Mouse (Mus musculus): ENCODE results near the gene Klrb1f.
A peak's percentile ranks its signal among the peaks of the same experiment; 100 is the strongest.
"Not testable (repeated sequence)": the region's sequence is repeated elsewhere in the genome, so short reads cannot be mapped to it uniquely, and the experiment has no call there.

Klrb1f gene

GRCm38 (mm10) chr6:129048857-129049473 lies 3.3 kb downstream of the Klrb1f start:
- peak; percentile 49 to 64 for DNase-seq (ENCODE audit: low spot score in 2 of 2)

GRCm38 (mm10) chr6:129049596-129050251 lies 4.0 kb downstream of the Klrb1f start:
- DNase-seq (ENCODE audit: low spot score in 2 of 2): no peak

DNA sequence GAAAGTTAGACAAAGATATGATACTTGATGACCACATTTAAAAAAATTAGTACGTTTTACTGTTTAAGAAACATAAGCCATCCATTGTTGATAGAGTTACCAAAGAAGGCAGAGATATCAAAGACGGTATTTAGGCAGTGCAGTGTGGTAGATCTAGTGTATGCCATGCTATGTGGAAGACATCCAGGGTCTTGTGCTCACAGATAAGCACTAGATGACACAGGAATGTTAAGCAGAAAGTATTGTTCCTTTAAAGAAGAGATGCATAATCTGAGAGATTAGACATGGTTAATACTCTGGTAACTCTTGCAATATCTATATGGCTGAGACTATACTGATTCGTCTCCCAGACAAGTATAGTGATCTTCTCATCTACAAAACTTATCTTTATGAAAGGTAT lies 5.4 kb downstream of the Klrb1f start:
- DNase-seq (ENCODE audit: low spot score in 2 of 2): no peak

- DNase-seq (ENCODE audit: low spot score in 2 of 2): no peak
Observed at GRCm38 (mm10) chr6:129051731-129052130, 6.0 kb downstream of the Klrb1f start.

GRCm38 (mm10) chr6:129056237-129056636 lies 10.5 kb downstream of the Klrb1f start:
- DNase-seq (ENCODE audit: low spot score in 2 of 2): no peak

- DNase-seq (ENCODE audit: low spot score in 2 of 2): no peak
Observed at GRCm38 (mm10) chr6:129058013-129058412, 12.3 kb downstream of the Klrb1f start.

- no peak for DNase-seq (ENCODE audit: low spot score in 2 of 2)
Observed at GRCm38 (mm10) chr6:129065407-129065806, 19.7 kb downstream of the Klrb1f start.

- no peak for DNase-seq (ENCODE audit: low spot score in 2 of 2)
Observed at GRCm38 (mm10) chr6:129065857-129066256, 20.2 kb downstream of the Klrb1f start.

DNA sequence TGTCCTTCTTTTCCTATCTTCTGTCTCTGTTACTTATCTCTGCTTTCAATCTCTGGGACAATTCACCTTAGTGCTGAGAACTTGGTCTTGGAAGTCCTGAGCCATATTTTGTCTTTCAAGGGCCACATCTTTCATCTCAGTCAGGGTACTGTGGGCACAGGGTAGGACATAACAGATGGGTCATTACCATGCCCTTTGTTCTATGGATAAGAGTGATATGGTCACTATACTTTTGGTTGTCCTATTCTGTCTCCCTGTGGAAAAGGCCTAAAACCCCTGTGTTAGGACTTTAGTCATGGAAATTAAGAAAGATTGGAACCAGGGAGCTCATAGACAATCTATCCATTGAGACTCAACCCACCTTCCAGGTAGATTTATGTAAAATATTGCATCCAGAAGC lies 20.8 kb downstream of the Klrb1f start:
- DNase-seq (ENCODE audit: low spot score in 2 of 2): no peak

DNA sequence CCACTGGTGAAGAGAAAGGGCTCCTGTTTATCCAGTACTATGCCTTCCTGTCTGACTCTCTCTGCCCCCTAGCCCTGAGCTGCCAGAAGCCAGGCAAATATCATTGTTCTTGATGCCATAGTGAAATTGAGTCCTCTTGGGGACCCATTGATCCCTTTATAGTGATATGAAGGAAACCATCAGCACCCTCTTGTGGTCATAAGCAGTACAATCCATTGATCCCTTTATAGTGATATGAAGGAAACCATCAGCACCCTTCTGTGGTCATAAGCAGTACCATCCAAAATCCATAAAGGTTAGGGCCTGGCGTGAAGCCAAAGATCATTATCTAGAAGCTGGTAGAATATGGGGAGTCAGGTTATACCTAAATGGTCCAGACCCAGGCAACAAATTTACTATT lies 21.3 kb downstream of the Klrb1f start:
- DNase-seq (ENCODE audit: low spot score in 2 of 2): peak in 1 of 2 experiments; percentile 33

DNA sequence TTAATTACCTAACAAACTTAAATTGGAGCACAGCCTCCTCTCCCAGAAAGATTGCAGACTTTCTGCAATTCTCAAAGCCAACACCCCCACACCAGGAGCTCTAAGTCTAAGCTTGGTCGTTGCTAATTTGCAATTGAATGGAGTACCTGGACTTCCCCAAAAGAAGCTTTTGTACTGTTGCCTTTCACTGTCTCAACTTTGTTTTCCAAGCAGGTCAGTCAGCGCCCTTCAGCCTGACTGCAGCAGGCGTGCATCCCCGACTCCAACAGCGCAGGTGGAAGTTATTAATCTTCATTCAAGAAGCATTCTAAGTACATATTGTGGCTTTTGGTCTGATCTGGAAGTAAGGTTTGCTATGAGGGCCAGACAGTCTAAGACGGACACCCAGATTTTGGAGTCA lies 39.4 kb downstream of the Klrb1f start:
- DNase-seq (ENCODE audit: low spot score in 2 of 2): no peak

- not testable (repeated sequence) for DNase-seq (ENCODE audit: low spot score in 2 of 2)
Observed at GRCm38 (mm10) chr6:129086031-129086430, 40.3 kb downstream of the Klrb1f start.

GRCm38 (mm10) chr6:129088161-129088560 lies 42.5 kb downstream of the Klrb1f start:
- DNase-seq (ENCODE audit: low spot score in 2 of 2): no peak

GRCm38 (mm10) chr6:129088596-129088995 lies 42.9 kb downstream of the Klrb1f start:
- DNase-seq (ENCODE audit: low spot score in 2 of 2): not testable (repeated sequence)

DNA sequence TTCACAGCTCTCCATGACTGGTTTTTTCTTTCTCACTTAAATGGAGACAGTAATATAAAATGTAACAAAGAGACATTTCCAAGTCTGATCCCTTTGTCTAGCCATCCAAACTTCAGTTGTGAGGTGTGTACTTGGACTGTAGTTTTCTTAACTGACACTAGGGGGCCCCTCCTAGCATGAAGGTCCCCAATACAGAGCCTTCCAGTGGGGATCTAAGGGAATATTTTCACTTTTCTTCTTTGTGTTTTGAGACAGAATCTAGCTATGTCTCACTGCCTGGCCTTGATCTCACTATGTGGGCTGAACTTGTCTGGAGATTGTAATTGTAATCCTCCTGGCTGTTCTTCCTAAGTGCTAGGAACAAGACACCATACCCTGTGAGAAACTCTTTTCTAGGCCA lies 49.5 kb downstream of the Klrb1f start:
- no peak for DNase-seq (ENCODE audit: low spot score in 2 of 2)

GRCm38 (mm10) chr6:129097929-129098328 lies 52.2 kb downstream of the Klrb1f start:
- DNase-seq (ENCODE audit: low spot score in 2 of 2): no peak

- DNase-seq (ENCODE audit: low spot score in 2 of 2): not testable (repeated sequence)
Observed at GRCm38 (mm10) chr6:129100794-129101193, 55.1 kb downstream of the Klrb1f start, which contains the start of gene Clec2e. Gene Clec2e, minus strand, starts transcription at chr6:129100913.

- DNase-seq (ENCODE audit: low spot score in 2 of 2): no peak
Observed at GRCm38 (mm10) chr6:129101604-129102003, 55.9 kb downstream of the Klrb1f start.

GRCm38 (mm10) chr6:129102858-129103555 lies 57.3 kb downstream of the Klrb1f start:
- no peak for DNase-seq (ENCODE audit: low spot score in 2 of 2)

Measured in spleen, postnatal 14 days (tissue).